Mouse (Mus musculus): ENCODE results near the gene Zfpm1. TPM values are rescaled to one million over a fixed set of nuclear protein-coding genes. Genes with fewer than 3 reads are reported as not detected.

Zfpm1 gene
- polyA plus RNA-seq, 1 experiment from 2014 or later = 2.3 TPM

DNA sequence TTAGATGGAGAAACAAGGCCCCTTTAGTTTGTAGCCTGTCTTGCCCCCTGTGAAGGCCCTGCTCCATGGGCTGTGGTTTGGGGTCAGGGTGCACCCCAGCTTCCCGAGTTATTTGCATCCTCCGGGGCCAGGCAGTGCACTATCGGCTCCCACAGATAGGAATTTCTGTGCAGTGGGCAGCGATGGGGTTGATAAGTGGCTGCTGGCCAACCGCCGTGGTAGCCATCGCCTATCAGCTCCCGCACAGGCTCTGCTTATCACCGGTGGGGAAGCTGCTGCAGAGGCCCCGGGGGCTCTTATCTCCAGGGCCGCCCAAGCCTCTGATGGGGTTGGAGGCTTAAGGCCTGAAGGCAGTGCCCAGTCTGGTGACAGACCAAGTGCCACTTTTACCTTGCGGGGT, 27.3 kb downstream of the Zfpm1 start:
- Histone ChIP-seq H3K9ac (replicated peaks; ENCODE audit: low read length) (no peak overlapping the region), H3K4me1 (ENCODE audit: control insufficient read depth, insufficient read depth, low read length) (no peaks in the 10 kb centered on the region), H3K27me3 (ENCODE audit: control insufficient read depth, insufficient read depth, low read length) (no peaks in the 10 kb centered on the region), H3K36me3 (ENCODE audit: control insufficient read depth, insufficient read depth, low read length) (no peaks in the 10 kb centered on the region; the same call in 1 of the 2 replicates), H3K4me2 (ENCODE audit: low read length) (no peak overlapping the region), H3K9me3 (ENCODE audit: control insufficient read depth, low read length) (no peaks in the 10 kb centered on the region), H3K27ac (replicated peaks; ENCODE audit: low read depth, low read length) (no peak overlapping the region), H3K4me3 (replicated peaks; ENCODE audit: low read depth, low read length) (no peak overlapping the region)
- DNase-seq (no peak), ATAC-seq (ENCODE audit: low FRiP score, low TSS enrichment) (no peak)
- WGBS = 74% methylated on average over 12 of the region's 12 CpGs

DNA sequence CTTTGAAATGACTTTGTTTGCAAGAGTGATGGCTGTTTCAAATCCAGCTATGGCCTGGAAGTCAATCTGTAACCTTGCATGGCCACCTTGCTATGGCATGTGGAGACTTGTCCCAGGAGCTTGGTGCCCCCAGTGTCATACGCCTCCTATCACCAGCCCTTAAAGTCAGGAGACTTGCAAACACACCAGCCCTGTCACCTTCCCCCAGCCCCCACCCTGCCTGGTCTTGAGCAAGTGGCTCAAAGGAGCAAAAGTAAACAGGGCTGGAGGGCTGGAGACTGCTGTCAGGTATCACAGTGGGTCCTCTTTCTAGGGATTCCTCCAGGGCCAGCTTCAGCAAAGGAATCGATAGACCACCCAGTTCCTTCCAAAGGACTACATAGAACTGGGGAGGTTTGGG, 29.2 kb downstream of the Zfpm1 start:
- no peaks in the 10 kb centered on the region for H3K4me1 ChIP-seq (ENCODE audit: control insufficient read depth, insufficient read depth, low read length)
- H3K9ac ChIP-seq (replicated peaks; ENCODE audit: low read length) = no peak overlapping the region

DNA sequence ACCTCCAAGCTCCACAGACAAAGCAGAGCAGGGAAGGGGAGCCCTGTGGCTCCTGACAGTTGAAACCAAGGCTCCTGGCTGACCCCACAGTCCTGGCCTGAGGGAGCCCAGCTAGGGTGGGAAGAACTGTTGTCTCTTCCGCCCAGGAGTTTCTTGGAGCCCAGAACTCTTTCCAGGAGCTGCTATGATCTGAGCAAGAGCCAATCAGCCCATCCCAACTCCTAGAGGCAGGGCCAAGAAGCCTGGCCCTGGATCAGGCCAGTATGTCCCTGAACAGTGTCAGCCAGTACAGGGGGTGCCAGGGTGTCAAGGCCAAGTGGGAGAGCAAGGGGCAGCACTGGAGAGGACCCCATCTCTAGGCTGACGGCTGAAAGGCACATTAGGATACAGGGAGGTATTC, 30.6 kb downstream of the Zfpm1 start:
- Histone ChIP-seq H3K9me3 (ENCODE audit: control insufficient read depth, low read length) (no peaks in the 10 kb centered on the region), H3K36me3 (ENCODE audit: control insufficient read depth, insufficient read depth, low read length) (no peaks in the 10 kb centered on the region; the same call in 1 of the 2 replicates), H3K4me3 (replicated peaks; ENCODE audit: low read depth, low read length) (no peak overlapping the region), H3K27me3 (ENCODE audit: control insufficient read depth, insufficient read depth, low read length) (no peaks in the 10 kb centered on the region), H3K9ac (replicated peaks; ENCODE audit: low read length) (no peak overlapping the region), H3K27ac (replicated peaks; ENCODE audit: low read depth, low read length) (no peak overlapping the region), H3K4me1 (ENCODE audit: control insufficient read depth, insufficient read depth, low read length) (no peaks in the 10 kb centered on the region), H3K4me2 (ENCODE audit: low read length) (no peak overlapping the region)
- DNase-seq = no peak
- 87% methylated on average over 2 of the region's 2 CpGs for WGBS
- no peak for ATAC-seq (ENCODE audit: low FRiP score, low TSS enrichment)

More for the DNA sequence above, 29.2 kb downstream of the Zfpm1 start:
- Histone ChIP-seq H3K36me3 (ENCODE audit: control insufficient read depth, insufficient read depth, low read length) (no peaks in the 10 kb centered on the region; the same call in 1 of the 2 replicates), H3K4me2 (ENCODE audit: low read length) (no peak overlapping the region), H3K4me3 (replicated peaks; ENCODE audit: low read depth, low read length) (no peak overlapping the region), H3K9me3 (ENCODE audit: control insufficient read depth, low read length) (no peaks in the 10 kb centered on the region), H3K27me3 (ENCODE audit: control insufficient read depth, insufficient read depth, low read length) (no peaks in the 10 kb centered on the region), H3K27ac (replicated peaks; ENCODE audit: low read depth, low read length) (no peak overlapping the region)
- WGBS = 90% methylated on average over 2 of the region's 2 CpGs
- DNase-seq (no peak), ATAC-seq (ENCODE audit: low FRiP score, low TSS enrichment) (no peak)

DNA sequence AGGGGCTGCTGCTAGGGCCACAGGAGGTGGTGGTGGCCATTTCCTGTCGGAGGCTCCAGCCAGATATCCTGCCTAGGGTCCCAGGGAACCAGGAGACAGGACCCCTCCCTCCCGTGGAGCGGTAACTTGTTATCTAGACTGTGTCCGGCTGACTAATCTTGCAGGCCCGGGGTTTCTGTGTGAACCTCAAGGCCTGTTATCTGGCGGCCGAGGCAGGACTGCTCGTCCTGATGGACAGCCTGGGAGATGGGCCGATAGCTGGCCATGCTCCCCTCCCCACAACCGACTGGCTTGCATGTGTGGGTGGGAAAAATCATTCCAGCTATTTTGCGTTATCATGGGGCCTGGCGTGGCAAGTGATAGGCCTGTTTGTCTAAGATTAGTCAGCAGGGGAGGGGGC, 31.4 kb downstream of the Zfpm1 start:
- H3K4me3 ChIP-seq (replicated peaks; ENCODE audit: low read depth, low read length) = no peak overlapping the region
- H3K27ac ChIP-seq (replicated peaks; ENCODE audit: low read depth, low read length) = no peak overlapping the region
- no peak overlapping the region for H3K4me2 ChIP-seq (ENCODE audit: low read length)
- no peaks in the 10 kb centered on the region for H3K27me3 ChIP-seq (ENCODE audit: control insufficient read depth, insufficient read depth, low read length)
- no peak for ATAC-seq (ENCODE audit: low FRiP score, low TSS enrichment)
- H3K9ac ChIP-seq (replicated peaks; ENCODE audit: low read length) = no peak overlapping the region
- no peaks in the 10 kb centered on the region for H3K9me3 ChIP-seq (ENCODE audit: control insufficient read depth, low read length)
- H3K4me1 ChIP-seq (ENCODE audit: control insufficient read depth, insufficient read depth, low read length) = no peaks in the 10 kb centered on the region
- 73% methylated on average over 12 of the region's 12 CpGs for WGBS
- DNase-seq = no peak
- no peaks in the 10 kb centered on the region; the same call in 1 of the 2 replicates for H3K36me3 ChIP-seq (ENCODE audit: control insufficient read depth, insufficient read depth, low read length)

DNA sequence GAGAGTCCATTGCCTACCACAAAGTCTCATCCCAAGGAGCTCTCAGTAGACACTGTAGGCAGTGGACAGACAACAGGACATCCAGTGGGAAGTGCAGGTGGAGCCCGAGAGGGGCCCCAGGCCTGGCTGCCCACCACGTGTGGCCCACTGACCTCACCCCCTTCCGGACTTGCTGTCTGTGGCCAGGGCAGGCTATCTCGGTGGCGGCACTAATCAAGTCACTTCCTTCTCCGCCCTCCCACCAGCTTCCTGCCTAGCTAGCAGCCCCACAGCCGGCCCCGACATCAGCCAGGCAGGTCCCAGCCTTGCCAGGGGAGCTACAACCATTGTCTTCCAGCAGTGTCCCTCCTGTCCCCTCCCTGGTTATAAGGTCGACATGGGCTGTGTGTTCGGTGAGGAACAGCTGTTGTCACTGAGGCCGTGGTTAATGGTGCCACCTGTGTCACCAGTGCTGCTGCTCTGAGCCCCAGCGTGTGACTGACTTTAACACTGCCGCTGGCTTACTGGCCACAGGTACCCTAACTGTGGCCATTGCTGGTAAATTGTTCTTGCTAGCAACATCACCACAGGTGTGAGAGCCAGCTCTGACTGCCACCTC, 33.1 kb downstream of the Zfpm1 start:
- DNase-seq (no peak), ATAC-seq (ENCODE audit: low FRiP score, low TSS enrichment) (no peak)
- no peaks in the 10 kb centered on the region for H3K9me3 ChIP-seq (ENCODE audit: control insufficient read depth, low read length)
- 64% methylated on average over 13 of the region's 13 CpGs for WGBS
- H3K27ac ChIP-seq (replicated peaks; ENCODE audit: low read depth, low read length) = no peak overlapping the region
- no peak overlapping the region for H3K4me3 ChIP-seq (replicated peaks; ENCODE audit: low read depth, low read length)
- H3K9ac ChIP-seq (replicated peaks; ENCODE audit: low read length) = no peak overlapping the region
- no peak overlapping the region for H3K4me2 ChIP-seq (ENCODE audit: low read length)
- H3K27me3 ChIP-seq (ENCODE audit: control insufficient read depth, insufficient read depth, low read length) = no peaks in the 10 kb centered on the region
- 0 out of 2 replicates have a peak, but pooled peaks cover 1% of the 10 kb centered on the region for H3K4me1 ChIP-seq (ENCODE audit: control insufficient read depth, insufficient read depth, low read length)
- no peaks in the 10 kb centered on the region for H3K36me3 ChIP-seq (ENCODE audit: control insufficient read depth, insufficient read depth, low read length)

DNA sequence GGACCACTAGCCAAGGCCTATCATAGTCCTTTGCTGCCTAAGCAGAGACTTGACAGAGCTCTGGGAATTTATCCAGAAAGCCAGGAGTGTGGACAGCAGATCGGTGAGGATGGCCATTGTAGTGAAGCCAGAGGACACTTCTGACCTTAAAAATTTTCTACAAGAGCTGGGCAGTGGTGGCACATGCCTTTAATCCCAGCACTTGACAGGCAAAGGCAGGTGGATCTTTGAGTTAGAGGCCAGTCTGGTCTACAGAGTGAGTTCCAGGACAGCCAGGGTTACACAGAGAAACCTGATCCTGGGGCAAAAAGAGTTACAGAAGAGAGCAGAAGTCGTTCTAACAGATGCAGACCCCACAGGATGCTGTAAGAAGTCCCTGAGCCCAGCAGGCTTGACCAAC, 34.5 kb downstream of the Zfpm1 start:
- DNase-seq (no peak), ATAC-seq (ENCODE audit: low FRiP score, low TSS enrichment) (no peak)
- Histone ChIP-seq H3K36me3 (ENCODE audit: control insufficient read depth, insufficient read depth, low read length) (no peaks in the 10 kb centered on the region), H3K27ac (replicated peaks; ENCODE audit: low read depth, low read length) (no peak overlapping the region), H3K4me1 (ENCODE audit: control insufficient read depth, insufficient read depth, low read length) (peaks cover 13% of the 10 kb centered on the region), H3K4me3 (replicated peaks; ENCODE audit: low read depth, low read length) (no peak overlapping the region), H3K9ac (replicated peaks; ENCODE audit: low read length) (no peak overlapping the region), H3K4me2 (ENCODE audit: low read length) (no peak overlapping the region), H3K27me3 (ENCODE audit: control insufficient read depth, insufficient read depth, low read length) (no peaks in the 10 kb centered on the region), H3K9me3 (ENCODE audit: control insufficient read depth, low read length) (no peaks in the 10 kb centered on the region)
- 63% methylated on average over 2 of the region's 2 CpGs for WGBS

DNA sequence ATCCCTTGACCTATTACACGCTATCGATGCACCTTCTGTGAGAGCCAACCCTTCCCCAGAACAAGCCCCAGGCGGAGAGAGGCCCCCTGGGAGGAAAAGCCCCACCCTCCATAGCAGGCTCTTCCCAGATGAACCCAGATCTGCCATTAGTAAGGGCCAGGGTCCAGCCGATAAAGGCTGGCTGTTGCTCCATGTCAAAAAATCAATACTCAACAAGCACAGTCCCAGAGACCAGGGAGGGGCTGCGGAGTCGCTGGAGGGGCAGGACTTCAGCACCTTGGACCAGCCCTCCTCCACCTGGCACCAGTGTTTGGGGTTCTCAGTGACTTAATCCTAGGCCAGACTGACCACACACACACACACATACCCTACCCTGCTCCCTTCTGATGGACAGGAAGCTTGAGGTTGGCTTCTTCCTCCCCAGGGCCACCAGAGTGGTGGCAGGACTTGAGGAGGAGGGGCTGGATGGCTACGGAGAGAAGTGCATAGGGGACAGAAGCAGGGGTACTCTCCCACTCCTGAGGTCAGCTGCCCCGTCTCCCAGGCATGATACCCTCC, 36.1 kb downstream of the Zfpm1 start:
- no peak overlapping the region for H3K9ac ChIP-seq (replicated peaks; ENCODE audit: low read length)
- no peak overlapping the region for H3K4me3 ChIP-seq (replicated peaks; ENCODE audit: low read depth, low read length)
- 58% methylated on average over 8 of the region's 8 CpGs for WGBS
- no peaks in the 10 kb centered on the region for H3K36me3 ChIP-seq (ENCODE audit: control insufficient read depth, insufficient read depth, low read length)
- H3K4me2 ChIP-seq (ENCODE audit: low read length) = no peak overlapping the region
- H3K4me1 ChIP-seq (ENCODE audit: control insufficient read depth, insufficient read depth, low read length) = peaks cover 17% of the 10 kb centered on the region
- no peak for ATAC-seq (ENCODE audit: low FRiP score, low TSS enrichment)
- H3K9me3 ChIP-seq (ENCODE audit: control insufficient read depth, low read length) = no peaks in the 10 kb centered on the region
- no peaks in the 10 kb centered on the region for H3K27me3 ChIP-seq (ENCODE audit: control insufficient read depth, insufficient read depth, low read length)
- H3K27ac ChIP-seq (replicated peaks; ENCODE audit: low read depth, low read length) = no peak overlapping the region
- no peak for DNase-seq

DNA sequence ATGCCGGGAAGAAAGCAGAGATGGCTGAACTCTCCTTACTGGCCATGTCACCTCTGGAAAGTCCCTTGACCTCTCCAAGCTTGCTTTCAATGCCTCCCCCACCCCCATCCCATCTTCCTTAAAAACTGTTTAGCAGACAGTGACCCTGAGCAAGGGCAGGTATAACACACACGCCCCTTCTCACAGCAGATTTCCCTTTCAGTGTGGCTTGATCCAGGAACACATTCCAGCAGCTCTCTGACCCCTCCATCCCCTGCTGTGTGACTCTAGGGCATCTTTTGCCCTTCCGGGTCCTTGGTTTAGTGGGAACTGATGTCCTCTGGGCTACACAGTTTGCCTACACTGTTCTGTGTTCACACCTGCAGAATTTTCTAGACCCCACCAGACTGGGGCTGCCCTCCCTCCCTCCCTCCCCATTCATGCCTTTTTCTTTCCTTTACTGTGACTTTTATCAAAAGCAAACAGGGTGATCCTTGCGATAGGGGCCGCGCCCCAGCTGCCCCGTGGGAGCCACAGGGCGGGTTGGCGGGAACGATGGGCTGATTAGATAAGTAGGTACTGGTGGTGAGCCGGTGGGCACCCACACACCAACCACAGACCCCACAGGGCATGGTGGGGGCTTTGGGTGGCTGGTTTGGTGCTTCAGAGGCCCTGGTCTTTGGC, 37.2 kb downstream of the Zfpm1 start:
- peaks cover 24% of the 10 kb centered on the region for H3K4me1 ChIP-seq (ENCODE audit: control insufficient read depth, insufficient read depth, low read length)
- no peak overlapping the region for H3K27ac ChIP-seq (replicated peaks; ENCODE audit: low read depth, low read length)
- WGBS = 69% methylated on average over 11 of the region's 11 CpGs
- no peaks in the 10 kb centered on the region for H3K27me3 ChIP-seq (ENCODE audit: control insufficient read depth, insufficient read depth, low read length)
- ATAC-seq (ENCODE audit: low FRiP score, low TSS enrichment) = no peak
- H3K9ac ChIP-seq (replicated peaks; ENCODE audit: low read length) = no peak overlapping the region
- no peak for DNase-seq
- H3K36me3 ChIP-seq (ENCODE audit: control insufficient read depth, insufficient read depth, low read length) = no peaks in the 10 kb centered on the region
- no peaks in the 10 kb centered on the region for H3K9me3 ChIP-seq (ENCODE audit: control insufficient read depth, low read length)
- no peak overlapping the region for H3K4me3 ChIP-seq (replicated peaks; ENCODE audit: low read depth, low read length)
- no peak overlapping the region for H3K4me2 ChIP-seq (ENCODE audit: low read length)

DNA sequence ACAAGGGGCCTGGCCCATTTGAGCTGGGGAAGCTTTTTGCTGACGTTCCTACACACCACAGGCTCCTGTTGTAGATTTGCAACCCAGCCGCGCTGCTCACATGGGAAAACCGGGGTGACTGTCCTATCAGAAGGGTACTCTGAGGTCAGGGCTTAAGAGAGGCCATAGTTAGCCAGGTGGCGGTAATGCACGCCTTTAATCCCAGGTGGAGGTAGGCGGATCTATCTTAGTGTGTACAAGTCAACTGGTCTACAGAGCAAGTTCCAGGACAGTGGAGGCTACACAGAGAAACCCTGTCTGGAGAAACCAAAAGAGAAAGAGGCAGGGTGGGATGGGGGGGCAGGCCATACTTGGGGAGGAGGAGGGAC, 37.8 kb downstream of the Zfpm1 start:
- no peaks in the 10 kb centered on the region for H3K27me3 ChIP-seq (ENCODE audit: control insufficient read depth, insufficient read depth, low read length)
- ATAC-seq (ENCODE audit: low FRiP score, low TSS enrichment) = no peak
- DNase-seq = no peak
- H3K4me3 ChIP-seq (replicated peaks; ENCODE audit: low read depth, low read length) = no peak overlapping the region
- H3K36me3 ChIP-seq (ENCODE audit: control insufficient read depth, insufficient read depth, low read length) = no peaks in the 10 kb centered on the region
- peaks cover 27% of the 10 kb centered on the region for H3K4me1 ChIP-seq (ENCODE audit: control insufficient read depth, insufficient read depth, low read length)
- H3K9ac ChIP-seq (replicated peaks; ENCODE audit: low read length) = no peak overlapping the region
- no peaks in the 10 kb centered on the region for H3K9me3 ChIP-seq (ENCODE audit: control insufficient read depth, low read length)
- 78% methylated on average over 7 of the region's 7 CpGs for WGBS
- no peak overlapping the region for H3K27ac ChIP-seq (replicated peaks; ENCODE audit: low read depth, low read length)
- H3K4me2 ChIP-seq (ENCODE audit: low read length) = no peak overlapping the region

Measured in midbrain, embryonic 14.5 days (tissue).